Mouse (Mus musculus) large intestine, adult 2 months (tissue): ENCODE measurements around the gene Them5. TPM values are rescaled to one million over a fixed set of nuclear protein-coding genes. Genes with fewer than 3 reads are reported as not detected.

Experiments
- DNase-seq: peaks from one replicate; pipeline ENCODE4 v3.0.0-alpha.2; 2012; ENCODE audit warnings: low read depth, low spot score
- WGBS: fragments of 180-500 bp; shearing (Covaris S2); methylation state at CpG from one replicate; pipeline ENCODE4 v1.1.7; 2018; 5-methylcytosine and 5-hydroxymethylcytosine counted together
- polyA plus RNA-seq: library from polyadenylated mRNA; depleted of rRNA; stranded (reverse); fragments of >200 nt; gene quantifications from 2 replicates; pipeline ENCODE4 v1.2.3, GENCODE M21; 2012

The Them5 gene
- polyA plus RNA-seq, 1 experiment = not detected

DNA sequence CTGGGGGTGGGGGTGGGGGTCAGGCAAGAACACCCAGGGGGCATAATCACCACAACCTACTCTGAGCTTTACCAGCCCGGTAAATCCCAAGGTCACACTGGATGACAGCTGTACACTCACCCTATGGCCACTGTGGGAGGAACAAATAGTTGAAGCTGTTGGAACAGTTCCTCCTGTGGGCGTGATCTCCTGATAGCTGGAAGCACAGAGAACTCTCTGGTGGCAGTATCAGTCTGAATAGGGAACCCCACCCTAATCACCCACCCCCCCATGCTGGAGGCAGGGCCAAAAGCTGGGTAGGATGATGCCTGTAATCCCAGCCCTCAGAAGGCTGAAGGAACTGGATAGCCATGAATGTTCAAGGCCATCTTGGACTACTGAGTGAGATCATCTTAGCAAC is 27.8 kb downstream of the Them5 start:
- WGBS = 22% methylated on average over 2 of the region's 2 CpGs
- no peak for DNase-seq

- DNase-seq = peak; percentile 94
- 13% methylated on average over 11 of the region's 11 CpGs for WGBS
Observed at GRCm38 (mm10) chr3:94371637-94372036, 29.7 kb downstream of the Them5 start.

DNA sequence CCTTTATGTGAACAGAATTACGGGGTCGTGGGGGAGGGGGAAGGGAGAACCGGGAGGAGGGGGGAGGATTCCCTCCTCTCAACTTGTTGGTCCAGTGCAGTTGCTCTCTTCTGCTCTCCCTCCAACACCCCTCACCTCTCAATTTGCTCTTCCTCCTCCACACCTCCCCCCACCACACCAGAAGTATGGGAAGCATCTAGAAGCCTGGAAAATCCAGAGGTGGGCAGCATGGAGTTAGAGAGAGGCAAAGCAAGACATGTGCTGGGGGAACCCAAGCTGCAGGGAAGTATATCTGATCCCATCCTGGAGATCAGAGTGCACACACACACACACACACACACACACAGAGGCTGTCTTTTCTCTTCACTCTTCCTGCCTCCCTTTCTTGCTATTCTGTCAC is 30.1 kb downstream of the Them5 start:
- WGBS = 3% methylated on average over 3 of the region's 3 CpGs

DNA sequence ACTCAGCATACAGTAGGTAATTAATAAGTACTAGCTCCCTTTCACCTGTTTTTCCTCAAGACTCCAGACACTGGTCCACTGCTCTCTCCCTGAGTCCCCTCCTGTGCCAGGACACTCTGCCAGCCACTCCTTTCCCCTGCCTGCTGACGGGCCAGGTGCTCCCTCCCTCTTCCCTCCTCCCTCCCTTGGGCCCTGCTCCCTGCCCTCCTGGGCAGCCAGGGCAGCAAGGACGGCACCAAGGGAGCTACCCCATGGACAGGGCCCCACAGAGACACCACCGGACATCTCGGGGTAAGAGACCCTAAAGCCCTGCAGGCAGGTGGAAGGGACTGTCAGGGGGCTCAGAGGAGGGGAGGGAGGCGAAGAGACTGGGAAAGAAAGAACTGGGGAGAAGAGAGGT is 30.7 kb downstream of the Them5 start, which contains the start of gene Rorc:
Gene Rorc, plus strand, starts transcription at position 154 of the 400 bp plus-strand sequence.
- 20% methylated on average over 5 of the region's 5 CpGs for WGBS
- no peak for DNase-seq

More for the DNA sequence above, 30.1 kb downstream of the Them5 start:
- no peak for DNase-seq

- 10% methylated on average over 10 of the region's 10 CpGs for WGBS
- DNase-seq = no peak
Observed at GRCm38 (mm10) chr3:94373090-94373489, 31.2 kb downstream of the Them5 start.

GRCm38 (mm10) chr3:94373597-94374011 is 31.7 kb downstream of the Them5 start:
- DNase-seq = no peak
- WGBS = 1% methylated on average over 5 of the region's 5 CpGs

- DNase-seq = no peak
Observed at GRCm38 (mm10) chr3:94374636-94375035, 32.7 kb downstream of the Them5 start.

GRCm38 (mm10) chr3:94375146-94375545 is 33.2 kb downstream of the Them5 start:
- no peak for DNase-seq
- 57% methylated on average over 2 of the region's 2 CpGs for WGBS

DNA sequence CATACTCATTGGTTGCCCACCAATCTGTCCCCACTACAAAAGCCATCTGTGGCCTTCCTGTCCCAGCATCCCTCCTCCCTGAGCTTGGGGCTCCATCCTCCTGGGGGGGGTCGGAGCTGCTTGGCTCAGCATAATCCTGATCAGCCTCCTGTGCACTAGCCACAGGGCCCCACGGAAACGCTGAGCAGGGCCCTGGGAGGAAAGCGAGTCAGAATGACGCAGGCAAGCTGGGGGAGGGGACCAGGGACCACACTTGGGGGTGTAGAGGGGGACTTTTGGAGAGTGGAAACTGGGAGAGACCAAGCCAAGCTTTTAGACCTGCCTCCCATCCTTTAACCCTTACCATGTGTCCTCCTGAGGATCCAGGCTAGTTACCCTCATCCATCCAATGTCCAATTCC is 34.0 kb downstream of the Them5 start:
- DNase-seq = no peak
- WGBS = 76% methylated on average over 5 of the region's 5 CpGs

GRCm38 (mm10) chr3:94377028-94377923 is 35.4 kb downstream of the Them5 start:
- WGBS = 28% methylated on average over 13 of the region's 13 CpGs
- DNase-seq = no peak

DNA sequence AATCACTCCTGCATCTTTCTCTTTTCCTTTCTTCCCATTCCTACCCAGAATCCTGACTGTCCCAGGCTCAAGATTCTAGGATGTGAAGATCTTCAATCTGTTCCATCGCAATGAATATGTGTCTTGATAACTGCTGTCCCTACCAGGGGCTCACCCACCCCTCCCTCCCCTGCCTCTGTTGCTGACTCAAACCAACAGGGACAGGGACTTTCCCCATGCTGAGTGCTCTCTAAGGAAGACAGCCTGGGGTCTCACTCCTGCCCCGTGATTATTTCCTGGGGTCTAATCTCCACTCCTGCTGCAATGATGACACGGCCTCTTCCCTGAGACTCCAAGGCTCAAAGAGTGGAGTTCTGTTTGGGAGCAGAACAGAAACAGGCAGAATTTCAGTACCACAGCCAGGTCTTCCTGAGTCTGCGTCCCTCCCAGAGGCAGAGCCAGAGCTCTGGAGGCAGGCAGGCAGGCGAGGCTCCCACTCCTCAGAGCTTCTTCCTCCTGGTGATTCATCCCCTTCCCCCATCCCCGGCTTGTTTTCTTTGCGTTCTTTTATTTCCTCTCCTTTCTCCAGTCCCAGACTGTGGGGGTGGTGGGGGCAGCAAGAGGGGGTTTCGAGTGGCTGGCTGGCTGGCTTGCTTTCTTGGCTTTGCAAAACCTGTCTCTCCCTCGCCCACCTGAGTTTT is 38.1 kb downstream of the Them5 start:
- DNase-seq = no peak
- WGBS = 51% methylated on average over 9 of the region's 9 CpGs

DNA sequence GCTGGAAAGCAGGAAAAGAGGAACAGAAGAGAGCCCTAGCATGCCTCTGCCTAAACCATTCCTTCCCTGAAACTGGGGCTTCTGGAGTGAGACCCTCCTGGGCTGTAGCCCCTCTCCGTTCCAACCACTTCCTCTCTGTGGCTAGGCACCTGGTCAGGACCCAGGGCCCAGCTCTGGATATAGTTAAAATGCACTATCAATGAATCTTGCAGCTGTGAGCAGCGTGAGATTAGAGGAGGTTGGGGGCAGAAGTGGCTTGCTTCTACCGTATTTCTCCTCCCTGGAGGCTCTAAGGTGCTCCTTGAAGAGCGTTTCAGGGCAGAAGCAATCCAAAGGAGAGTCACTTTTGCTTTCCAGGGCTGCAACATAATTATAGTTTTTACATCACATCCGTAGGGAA is 40.4 kb downstream of the Them5 start:
- DNase-seq = no peak
- WGBS = 77% methylated on average over 5 of the region's 5 CpGs

DNA sequence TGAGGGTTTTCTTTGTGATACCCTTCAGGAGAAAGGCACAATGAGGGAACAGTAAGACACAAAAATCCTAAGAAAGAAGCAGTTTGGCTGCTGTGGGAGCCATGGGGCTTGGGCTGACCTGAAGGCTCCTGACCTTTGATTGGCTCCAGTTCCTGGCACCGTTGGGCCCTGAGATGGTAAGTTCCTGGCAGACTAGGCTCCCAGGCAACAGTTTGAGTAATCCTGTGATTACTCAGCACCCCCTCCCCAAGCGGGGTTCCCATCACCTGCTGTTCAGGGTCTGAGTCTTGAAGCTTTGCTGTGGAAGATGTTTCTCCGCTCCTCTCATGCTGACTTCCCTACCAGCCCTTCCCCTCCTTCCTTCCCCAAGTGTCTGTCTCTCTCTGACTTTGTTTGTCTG is 41.6 kb downstream of the Them5 start:
- no peak for DNase-seq
- WGBS = 64% methylated on average over 3 of the region's 3 CpGs

DNA sequence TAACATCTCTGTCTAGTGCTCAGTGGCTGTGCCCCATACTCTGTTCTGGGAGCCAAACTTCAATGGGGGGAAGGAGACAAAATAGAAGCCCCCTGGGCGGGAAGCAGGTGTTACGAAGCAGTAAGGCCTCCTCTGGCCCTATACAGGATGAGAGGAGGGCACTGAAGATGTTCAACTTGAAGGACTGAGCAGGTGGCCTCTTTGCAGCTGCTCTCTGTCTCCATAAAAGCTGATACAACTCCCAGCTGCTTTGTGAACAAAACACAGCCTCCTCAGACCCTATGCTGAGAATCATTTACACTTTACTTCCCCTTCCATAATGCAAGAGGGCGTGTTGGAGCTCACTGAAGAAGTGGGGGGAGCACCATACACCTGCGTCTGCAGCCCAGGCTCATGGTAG is 44.8 kb downstream of the Them5 start:
- WGBS = 67% methylated on average over 4 of the region's 4 CpGs
- DNase-seq = no peak

DNA sequence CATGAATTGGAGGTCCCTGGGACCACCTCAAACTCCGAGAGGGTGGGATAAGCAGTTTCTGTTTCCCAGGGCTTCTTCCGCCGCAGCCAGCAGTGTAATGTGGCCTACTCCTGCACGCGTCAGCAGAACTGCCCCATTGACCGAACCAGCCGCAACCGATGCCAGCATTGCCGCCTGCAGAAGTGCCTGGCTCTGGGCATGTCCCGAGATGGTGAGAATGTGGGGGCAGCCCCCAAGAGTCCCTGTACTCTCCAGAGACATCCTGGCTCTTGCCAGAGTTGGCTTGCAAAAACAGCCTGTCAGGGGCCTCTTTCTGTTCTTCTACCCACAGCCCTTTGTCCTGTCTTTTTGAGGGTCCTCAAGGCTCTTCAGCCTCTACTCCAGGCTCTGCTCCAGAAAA is 45.5 kb downstream of the Them5 start:
- WGBS = 86% methylated on average over 10 of the region's 10 CpGs
- no peak for DNase-seq

GRCm38 (mm10) chr3:94388047-94388446 is 46.1 kb downstream of the Them5 start:
- 81% methylated on average over 5 of the region's 5 CpGs for WGBS
- DNase-seq = no peak

- no peak for DNase-seq
Observed at GRCm38 (mm10) chr3:94389420-94389819, 47.5 kb downstream of the Them5 start.

GRCm38 (mm10) chr3:94391001-94391400 is 49.1 kb downstream of the Them5 start:
- WGBS = 84% methylated on average over 5 of the region's 5 CpGs
- no peak for DNase-seq

More at GRCm38 (mm10) chr3:94389420-94389819, 47.5 kb downstream of the Them5 start:
- WGBS = 95% methylated on average over 16 of the region's 16 CpGs

GRCm38 (mm10) chr3:94392128-94392527 is 50.2 kb downstream of the Them5 start:
- no peak for DNase-seq
- 77% methylated on average over 2 of the region's 2 CpGs for WGBS

GRCm38 (mm10) chr3:94393049-94393448 is 51.1 kb downstream of the Them5 start:
- DNase-seq = no peak
- 75% methylated on average over 4 of the region's 4 CpGs for WGBS

DNA sequence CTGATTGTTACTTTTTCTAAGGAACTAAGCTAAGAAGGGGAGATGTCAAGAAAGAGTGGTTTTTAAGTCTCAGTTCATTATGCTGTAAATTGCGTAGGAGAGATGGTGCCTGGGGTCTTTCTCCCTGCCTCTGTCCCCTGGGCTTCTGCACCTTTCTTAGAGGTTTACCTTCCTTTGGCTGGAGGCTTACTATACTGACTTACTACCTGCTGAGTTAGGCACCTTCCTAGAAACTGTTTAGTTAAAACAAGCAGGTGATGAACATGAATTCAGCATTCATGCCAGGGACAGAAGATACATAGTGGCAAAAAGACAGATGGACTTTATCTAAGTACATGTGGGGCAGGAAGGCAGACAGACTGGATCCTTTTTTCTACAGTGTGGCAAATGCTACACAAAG is 54.4 kb downstream of the Them5 start:
- no peak for DNase-seq

More for the DNA sequence above, 54.4 kb downstream of the Them5 start:
- WGBS = 73% methylated on average over 1 of the region's 1 CpGs
